Mouse (Mus musculus): ENCODE measurements around the gene Fgfr2.

Gene Fgfr2

DNA sequence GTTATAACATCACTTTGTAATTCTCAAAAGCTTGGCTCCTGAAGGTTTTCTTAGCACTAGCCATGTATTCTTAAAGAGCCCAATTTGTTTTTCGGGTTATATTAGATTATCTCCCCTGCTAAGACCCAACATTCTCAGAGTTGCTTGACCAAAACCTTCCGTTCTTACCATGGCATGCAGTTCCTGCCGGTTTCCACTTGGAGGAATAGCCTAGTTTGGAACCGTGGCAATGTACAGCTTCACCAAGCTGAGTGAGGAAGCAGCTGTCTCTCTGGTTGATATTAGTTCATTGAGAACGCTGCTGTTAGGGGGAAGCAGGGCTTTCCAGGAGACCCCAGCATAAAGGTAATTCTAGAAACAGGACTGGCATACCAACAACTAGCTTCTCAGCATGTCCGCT lies 1547.9 kb downstream of the Fgfr2 start:
- in situ Hi-C loops (cut with MboI, MseI), result no loop called here

DNA sequence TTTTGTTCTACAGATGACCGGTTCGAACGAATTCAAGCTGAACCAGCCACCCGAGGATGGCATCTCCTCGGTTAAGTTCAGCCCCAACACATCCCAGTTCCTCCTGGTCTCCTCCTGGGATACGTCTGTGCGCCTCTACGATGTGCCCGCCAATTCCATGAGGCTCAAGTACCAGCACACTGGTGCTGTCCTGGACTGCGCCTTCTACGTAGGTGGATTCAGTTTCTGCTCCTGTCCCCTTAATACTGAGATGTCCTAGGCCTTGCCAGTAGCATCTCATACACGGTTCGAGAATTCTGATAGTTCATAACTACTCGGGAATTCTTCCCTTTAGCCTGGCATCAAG lies 1562.5 kb downstream of the Fgfr2 start:
- in situ Hi-C loops (cut with MboI, MseI), result loop anchor here (25.0 kb wide), 2 partner anchors 1202 to 1277 kb away; no protein-coding TSS in a partner anchor

GRCm38 (mm10) chr7:131559986-131560696 lies 1563.0 kb downstream of the Fgfr2 start, which contains the start of gene Bub3:
Gene Bub3 (plus strand): TSS chr7:131560222.
- in situ Hi-C loops (cut with MboI, MseI), result loop anchor here (5.0 to 25.0 kb wide), 5 partner anchors 193 to 1277 kb away; partner anchors contain the start of genes 2310057M21Rik (in 1 of the 2) and Oat (in 1 of the 2)

DNA sequence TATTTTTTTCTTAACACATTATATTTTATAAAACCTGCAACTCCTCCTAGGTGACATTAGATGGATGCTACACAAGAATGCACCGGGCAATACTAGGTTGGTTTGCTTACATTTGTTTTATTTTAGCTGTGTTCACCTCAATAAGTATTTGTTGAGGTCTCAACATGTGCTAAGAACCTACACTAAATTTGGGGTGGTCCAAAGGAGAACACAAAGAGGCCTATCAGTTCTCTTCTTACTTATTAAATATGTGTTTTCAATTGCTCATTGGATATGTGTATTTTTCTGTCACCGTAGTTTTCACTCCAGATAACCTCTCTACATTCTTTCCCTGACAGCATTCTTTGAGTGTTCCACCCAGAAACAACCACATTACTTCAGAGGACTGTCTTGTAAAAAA lies 1565.4 kb downstream of the Fgfr2 start:
- in situ Hi-C loops (cut with MboI, MseI), result loop anchor here (5.0 to 25.0 kb wide), 5 partner anchors 190 to 1280 kb away; partner anchors contain the start of genes 2310057M21Rik (in 1 of the 2) and Oat (in 1 of the 2)

GRCm38 (mm10) chr7:131556541-131557271 lies 1566.4 kb downstream of the Fgfr2 start:
- in situ Hi-C loops (cut with MboI, MseI), result loop anchor here (5.0 to 25.0 kb wide), 5 partner anchors 189 to 1281 kb away; partner anchors contain the start of genes 2310057M21Rik (in 1 of the 2) and Oat (in 1 of the 2)

DNA sequence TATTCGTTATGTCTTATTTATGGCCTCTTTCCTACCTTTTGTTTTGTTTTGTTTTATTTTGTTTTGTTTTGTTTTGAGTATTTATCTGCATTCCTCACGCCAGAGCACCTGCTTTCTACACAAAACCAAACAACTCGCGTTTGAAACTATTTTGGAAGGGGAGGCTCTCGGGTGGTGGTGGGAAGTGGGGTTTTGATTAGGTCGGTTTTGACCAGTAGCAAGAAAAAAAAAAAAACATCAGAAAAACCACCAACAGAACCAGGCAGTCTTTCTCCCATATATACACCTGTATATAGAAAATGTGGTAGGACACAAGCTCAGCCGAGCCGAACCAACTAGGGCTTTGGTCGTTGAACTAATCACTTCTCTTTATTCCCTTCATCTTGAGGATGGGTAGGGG lies 1567.0 kb downstream of the Fgfr2 start:
- in situ Hi-C loops (cut with MboI, MseI), result loop anchor here (5.0 to 25.0 kb wide), 5 partner anchors 189 to 1281 kb away; partner anchors contain the start of genes 2310057M21Rik (in 1 of the 2) and Oat (in 1 of the 2)

DNA sequence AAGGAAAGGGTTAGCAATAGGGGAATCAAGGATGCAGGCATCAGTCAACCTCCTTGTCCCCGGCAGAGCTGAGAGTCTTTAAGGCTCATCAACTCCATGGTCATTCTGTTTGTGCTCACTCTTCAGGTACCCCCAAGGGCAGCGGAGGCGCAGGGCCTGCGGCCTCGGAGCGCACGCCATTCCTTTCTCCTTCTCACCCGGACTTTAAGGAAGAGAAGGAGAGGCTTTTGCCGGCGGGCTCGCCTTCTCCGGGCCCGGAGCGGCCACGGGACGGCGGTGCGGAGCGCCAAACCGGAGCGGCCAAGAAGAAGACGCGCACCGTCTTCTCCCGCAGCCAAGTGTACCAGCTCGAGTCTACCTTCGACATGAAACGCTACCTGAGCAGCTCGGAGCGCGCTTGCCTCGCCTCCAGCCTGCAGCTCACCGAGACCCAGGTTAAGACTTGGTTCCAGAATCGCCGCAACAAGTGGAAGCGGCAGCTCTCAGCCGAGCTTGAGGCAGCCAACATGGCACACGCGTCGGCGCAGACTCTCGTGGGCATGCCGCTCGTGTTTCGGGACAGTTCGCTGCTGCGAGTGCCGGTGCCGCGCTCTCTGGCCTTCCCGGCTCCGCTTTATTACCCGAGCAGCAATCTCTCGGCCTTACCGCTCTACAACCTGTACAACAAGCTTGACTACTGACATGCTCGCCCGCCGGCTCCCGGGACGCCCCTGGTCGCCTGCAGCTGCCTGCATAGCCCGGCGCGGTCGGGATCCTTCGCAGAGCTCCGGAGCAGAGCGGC lies 1567.7 kb downstream of the Fgfr2 start:
- in situ Hi-C loops (cut with MboI, MseI), result loop anchor here (5.0 to 25.0 kb wide), 5 partner anchors 188 to 1282 kb away; partner anchors contain the start of genes 2310057M21Rik (in 1 of the 2) and Oat (in 1 of the 2)

DNA sequence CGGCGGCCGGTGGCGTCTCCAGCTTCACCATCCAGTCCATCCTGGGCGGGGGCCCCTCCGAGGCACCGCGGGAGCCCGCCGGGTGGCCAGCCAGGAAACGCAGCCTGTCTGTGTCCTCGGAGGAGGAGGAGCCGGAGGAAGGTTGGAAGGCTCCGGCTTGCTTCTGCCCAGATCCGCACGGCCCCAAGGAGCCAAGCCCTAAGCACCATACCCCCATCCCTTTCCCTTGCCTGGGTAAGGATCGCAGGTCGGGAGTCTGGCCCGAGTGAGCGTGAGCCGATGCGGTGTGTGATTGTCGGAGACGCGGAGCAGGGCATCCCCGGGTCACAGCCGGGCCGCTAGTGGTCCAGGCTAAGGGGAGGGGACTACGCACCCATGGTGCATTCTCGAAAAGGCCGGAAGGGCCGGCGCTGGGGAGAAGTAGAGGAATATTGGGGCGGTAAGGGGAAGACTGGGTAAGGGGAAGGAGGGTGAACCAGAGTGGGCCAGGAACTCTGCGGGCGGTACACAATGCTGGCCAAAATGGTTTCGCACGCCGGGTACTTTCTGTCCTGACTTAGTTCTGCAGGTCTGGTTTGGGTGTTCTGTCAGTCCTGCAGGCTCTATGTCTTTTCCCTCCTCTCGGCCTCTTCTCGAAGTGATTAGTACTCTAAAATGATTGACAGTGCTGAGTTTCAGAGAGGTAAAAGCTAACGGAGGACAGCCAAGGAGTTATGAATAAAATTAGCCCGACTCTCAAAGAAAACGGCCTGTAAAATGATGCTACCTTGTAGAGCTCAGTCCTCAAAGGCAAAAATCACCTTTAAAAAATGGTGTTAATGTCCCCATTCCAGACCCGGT lies 1568.6 kb downstream of the Fgfr2 start:
- in situ Hi-C loops (cut with MboI, MseI), result loop anchor here (5.0 to 25.0 kb wide), 5 partner anchors 187 to 1283 kb away; partner anchors contain the start of genes 2310057M21Rik (in 1 of the 2) and Oat (in 1 of the 2)

DNA sequence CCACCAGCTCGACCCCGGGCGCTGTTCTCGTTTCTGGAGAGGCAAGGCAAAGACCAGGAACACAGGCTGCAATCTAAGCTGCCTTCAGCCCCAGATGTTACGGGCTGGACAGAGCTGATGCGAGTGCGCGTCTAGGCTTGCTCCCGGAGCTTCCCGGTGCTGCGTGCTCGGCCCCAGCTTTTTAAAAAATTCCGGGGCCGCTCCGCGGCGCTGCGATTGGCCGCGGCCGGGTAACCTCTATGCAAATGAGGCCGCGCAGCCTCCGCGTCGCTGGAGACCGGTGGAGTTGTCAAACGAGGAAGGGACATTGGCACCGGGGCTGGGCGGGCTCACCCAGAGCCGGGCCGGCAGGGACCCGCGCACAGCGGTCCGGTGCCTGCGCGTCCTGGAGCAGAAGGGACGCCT lies 1569.4 kb downstream of the Fgfr2 start:
- in situ Hi-C loops (cut with MboI, MseI), result loop anchor here (10.0 to 25.0 kb wide), 3 partner anchors 1021 to 1284 kb away; partner anchors contain the start of gene Oat (in 1 of the 2)

DNA sequence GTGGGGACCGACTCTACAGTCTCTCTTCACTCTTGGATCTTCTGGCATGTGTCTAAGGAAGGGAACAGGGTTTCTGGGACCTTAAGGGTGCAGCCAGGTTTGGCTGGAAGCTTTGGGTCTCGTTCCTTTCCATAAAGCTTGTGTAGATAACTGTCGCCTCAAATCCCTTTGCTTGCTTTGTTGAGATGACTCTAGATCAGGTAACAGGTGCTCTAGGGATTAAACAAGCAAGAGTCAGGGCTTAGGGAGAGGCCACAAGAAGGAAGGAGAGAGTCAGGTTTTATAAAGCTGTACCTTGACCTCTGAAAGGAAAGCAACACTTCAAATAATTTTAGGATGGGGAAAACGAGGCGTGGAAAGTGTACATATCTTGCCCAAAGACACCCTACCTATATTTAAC lies 1570.4 kb downstream of the Fgfr2 start:
- in situ Hi-C loops (cut with MboI, MseI), result loop anchor here (10.0 to 25.0 kb wide), 3 partner anchors 1022 to 1285 kb away; partner anchors contain the start of gene Oat (in 1 of the 2)

- in situ Hi-C loops (cut with MboI, MseI), result loop anchor here (10.0 to 25.0 kb wide), 3 partner anchors 1023 to 1285 kb away; partner anchors contain the start of gene Oat (in 1 of the 2)
These were observed 1571.0 kb downstream of the Fgfr2 start for GRCm38 (mm10) chr7:131551931-131552741.

- in situ Hi-C loops (cut with MboI, MseI), result loop anchor here (10.0 to 25.0 kb wide), 3 partner anchors 1023 to 1286 kb away; partner anchors contain the start of gene Oat (in 1 of the 2)
These were observed 1571.7 kb downstream of the Fgfr2 start for GRCm38 (mm10) chr7:131551471-131551870.

- in situ Hi-C loops (cut with MboI, MseI), result no loop called here
These were observed 1574.7 kb downstream of the Fgfr2 start, which contains the start of gene Hmx2 for GRCm38 (mm10) chr7:131548473-131548872. Gene Hmx2 (plus strand): TSS chr7:131548773.

GRCm38 (mm10) chr7:131547481-131547880 lies 1575.7 kb downstream of the Fgfr2 start:
- in situ Hi-C loops (cut with MboI, MseI), result no loop called here

GRCm38 (mm10) chr7:131546423-131546822 lies 1576.7 kb downstream of the Fgfr2 start:
- in situ Hi-C loops (cut with MboI, MseI), result no loop called here

- in situ Hi-C loops (cut with MboI, MseI), result no loop called here
These were observed 1577.3 kb downstream of the Fgfr2 start for GRCm38 (mm10) chr7:131545701-131546385.

- in situ Hi-C loops (cut with MboI, MseI), result no loop called here
These were observed 1578.3 kb downstream of the Fgfr2 start for GRCm38 (mm10) chr7:131544871-131545270.

All from T-helper 17 cell (primary cell).